Mouse (Mus musculus) common myeloid progenitor, adult 5-6 weeks (primary cell): ENCODE data around the gene Rab10. TPM values are rescaled to one million over a fixed set of nuclear protein-coding genes. Genes with fewer than 3 reads are reported as not detected.
A peak's percentile ranks its signal among the peaks of the same experiment; 100 is the strongest.

Experiments
- ATAC-seq: replicated peaks from 2 replicates; pipeline ENCODE4 v1.8.0; 2016; ENCODE audit warnings: low read depth, mild to moderate bottlenecking, moderate TSS enrichment, inconsistent platforms; ENCODE audit not compliant: poor library complexity, severe bottlenecking
- total RNA-seq: library from RNA; stranded (forward); fragments of 200-1000, 187-1606 nt; gene quantifications from 2 replicates; pipeline ENCODE4 v1.2.3, GENCODE M21; 2017

Rab10 gene
- total RNA-seq, 1 experiment from 2014 or later: 138 TPM

DNA sequence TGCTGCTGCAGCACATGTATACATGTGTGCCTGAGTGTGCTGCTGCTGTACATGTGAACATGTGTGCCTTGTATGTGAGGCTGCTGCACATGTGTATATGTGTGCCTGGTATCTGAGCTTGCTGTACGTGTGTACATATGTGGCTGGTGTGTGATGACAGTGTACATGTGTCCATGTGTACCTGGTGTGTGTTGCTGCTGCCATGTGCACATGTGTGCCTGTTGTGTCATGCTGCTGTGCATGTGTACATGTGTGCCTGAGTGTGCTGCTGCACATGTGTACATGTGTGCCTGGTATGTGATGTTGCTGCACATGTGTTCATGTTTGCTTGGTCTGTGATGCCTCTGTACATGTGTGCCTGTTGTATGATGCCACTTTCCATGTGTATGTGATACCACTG is 70.2 kb downstream of the Rab10 start:
- no peak for ATAC-seq

DNA sequence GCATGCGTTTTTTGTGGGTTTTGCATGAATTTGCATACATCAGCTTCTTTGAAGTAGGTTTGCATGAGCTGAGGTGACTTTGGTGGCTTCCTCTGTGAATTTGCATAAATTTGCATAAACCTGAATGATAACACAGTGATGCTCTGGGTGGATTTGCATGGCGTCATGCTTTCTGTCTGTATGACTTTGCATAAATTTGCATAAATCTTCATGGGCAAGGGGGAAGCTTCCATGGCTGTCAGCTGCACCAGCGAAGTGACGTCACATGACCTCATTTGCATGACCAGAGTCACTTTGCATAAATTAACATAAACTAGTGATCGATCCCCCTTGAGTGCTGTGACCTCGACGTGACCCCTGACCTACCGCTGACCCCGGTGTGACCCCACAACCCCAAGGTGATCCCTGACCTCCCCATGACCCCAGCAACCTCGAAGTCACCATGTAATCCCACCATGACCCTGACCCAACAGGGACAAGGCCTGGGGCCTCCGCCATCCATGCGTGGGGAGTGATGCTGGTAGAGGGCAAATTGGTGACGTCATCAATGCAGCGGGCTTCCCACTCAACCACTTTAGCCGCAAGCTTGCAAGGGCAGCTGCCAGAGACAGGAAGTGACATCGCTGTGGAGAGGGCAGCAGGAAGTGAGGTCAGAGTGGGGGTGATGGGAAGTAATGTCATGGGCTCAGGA is 71.3 kb downstream of the Rab10 start:
- no peak for ATAC-seq

- ATAC-seq: no peak
Measured at GRCm38 (mm10) chr12:3237799-3238198, 72.0 kb downstream of the Rab10 start.

DNA sequence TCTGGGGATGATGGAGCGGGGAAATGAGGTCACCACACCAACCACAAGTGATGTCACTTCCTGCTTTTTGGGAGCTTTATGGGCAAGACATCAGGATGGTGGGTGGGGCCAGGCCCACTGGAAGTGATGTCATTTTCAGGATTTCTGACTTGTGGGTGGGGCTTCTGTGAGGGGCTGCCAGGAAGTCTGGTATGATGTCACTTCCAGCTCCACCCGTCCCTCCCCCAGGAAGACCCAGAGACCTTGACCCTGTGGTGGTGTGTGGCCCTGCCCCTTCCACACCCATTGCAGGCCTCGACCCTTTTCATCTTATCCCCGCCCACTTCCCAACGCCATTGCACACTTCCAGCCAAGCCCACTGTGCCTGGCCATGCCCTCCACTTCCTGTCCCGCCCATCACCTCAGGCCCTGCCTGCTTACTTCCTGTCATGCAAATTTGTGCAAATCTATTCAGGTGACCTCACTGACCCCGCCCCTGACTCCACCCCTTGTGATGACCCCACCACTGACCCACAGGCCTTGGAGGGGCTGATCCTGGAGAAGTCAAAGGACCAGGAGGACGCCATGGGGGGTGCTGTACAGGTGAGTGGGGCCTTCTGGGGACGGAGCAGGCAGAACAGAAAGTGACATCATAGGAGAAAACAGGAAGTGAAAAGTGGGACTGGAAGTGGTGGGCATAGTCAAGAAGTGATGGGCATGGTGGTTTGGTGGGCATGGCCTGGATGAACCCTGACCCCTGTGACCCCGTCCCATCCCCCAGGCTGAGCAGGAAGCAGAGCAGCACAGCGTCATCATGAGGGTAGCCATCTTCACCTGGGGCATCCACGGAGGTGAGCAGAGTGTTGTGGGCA is 72.7 kb downstream of the Rab10 start:
- ATAC-seq: no peak

- ATAC-seq: peak; percentile 2
Measured at GRCm38 (mm10) chr12:3236163-3236641, 73.6 kb downstream of the Rab10 start.

- ATAC-seq: peak; percentile 55
Measured at GRCm38 (mm10) chr12:3235646-3236161, 74.1 kb downstream of the Rab10 start.

DNA sequence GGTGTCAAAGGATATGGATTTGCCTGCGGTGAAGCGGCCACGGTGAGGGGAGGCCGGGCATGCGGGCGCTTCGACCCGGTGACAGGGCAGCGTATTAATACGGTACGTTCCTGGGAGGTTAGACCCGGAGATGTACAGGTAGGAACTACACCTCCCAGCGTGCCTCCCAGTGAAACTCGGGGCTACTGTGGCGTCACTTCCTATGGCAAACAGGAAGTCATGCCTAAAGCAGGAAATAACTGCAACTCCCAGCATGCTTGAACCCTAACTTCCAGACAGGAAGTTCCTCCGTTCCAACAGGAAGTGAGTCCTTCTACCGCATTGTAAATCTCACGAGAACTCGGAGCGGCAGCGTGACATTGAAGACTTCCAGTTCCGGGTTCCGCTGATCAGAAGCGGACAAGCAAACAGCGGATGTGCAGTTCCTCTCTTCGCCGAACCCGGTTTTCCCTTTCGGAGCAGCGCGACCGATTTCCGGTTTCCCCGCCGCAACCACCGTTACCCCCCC is 74.6 kb downstream of the Rab10 start:
- peak; percentile 80 for ATAC-seq

- ATAC-seq: no peak
Measured at GRCm38 (mm10) chr12:3234061-3234460, 75.7 kb downstream of the Rab10 start.

DNA sequence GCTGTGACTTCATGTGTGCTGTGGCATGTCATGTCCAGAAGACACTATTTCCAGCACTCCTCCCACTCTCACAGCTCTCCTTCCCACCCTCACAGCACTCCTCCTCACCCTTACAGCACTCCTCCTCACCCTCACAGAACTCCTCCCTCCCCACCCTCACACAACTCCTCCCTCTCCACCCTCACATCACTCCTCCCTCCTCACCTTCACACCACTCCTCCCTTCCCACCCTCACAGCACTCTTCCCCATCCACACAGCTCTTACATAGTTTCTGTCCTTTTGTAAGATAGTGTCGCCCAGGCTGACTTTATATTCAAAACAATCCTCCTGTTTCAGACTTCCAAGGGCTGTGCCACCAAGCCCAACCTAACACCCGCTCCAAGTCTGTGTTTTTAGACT is 86.4 kb downstream of the Rab10 start:
- no peak for ATAC-seq

DNA sequence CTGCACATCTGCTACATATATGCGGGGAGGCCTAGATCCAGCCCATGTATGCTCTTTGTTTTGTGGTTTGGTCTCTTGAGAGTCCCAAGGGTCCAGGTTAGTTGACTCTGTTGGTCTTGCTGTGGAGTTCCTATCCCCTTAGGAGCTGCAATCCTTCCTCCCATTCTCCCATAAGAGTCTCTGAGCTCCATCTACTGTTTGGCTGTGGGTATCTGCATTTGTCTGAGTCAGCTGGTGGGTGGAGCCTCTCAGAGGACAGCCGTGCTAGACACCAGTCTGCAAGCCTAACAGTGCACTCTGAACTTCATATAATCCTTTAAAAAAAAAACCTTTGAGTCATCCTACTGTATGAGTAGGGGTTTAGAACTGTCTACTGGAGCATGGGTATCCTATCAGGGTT is 99.6 kb downstream of the Rab10 start:
- no peak for ATAC-seq

GRCm38 (mm10) chr12:3209163-3209562 is 100.6 kb downstream of the Rab10 start:
- peak; percentile 66; the same call in 1 of the 2 replicates for ATAC-seq

Other genes starting within 250 kb of the Rab10 start
- gene Kif3c, start 55.2 kb upstream of the Rab10 start, total RNA-seq: 2.7 and 6.4 TPM in 2 replicates
- gene Asxl2, start 116.9 kb upstream of the Rab10 start, total RNA-seq: 36.7 and 47.4 TPM in 2 replicates